Mouse (Mus musculus) myocyte (in vitro differentiated cells): Measurements from ENCODE around the gene Rab3il1. TPM values are rescaled to one million over a fixed set of nuclear protein-coding genes. Genes with fewer than 3 reads are reported as not detected.

ENCODE experiments used
- H3K27me3 ChIP-seq: one replicate; pipeline ENCODE4 v1.6.1; 2011; ENCODE audit not compliant: control insufficient read depth, insufficient read depth, insufficient read length
- H3K36me3 ChIP-seq: one replicate; pipeline ENCODE4 v1.6.1; 2011; ENCODE audit not compliant: control insufficient read depth, insufficient read depth
- H3K4me2 ChIP-seq: one replicate; pipeline ENCODE4 v1.6.1; 2011; ENCODE audit warnings: low read depth, control low read depth
- H3K4me3 ChIP-seq: one replicate; pipeline ENCODE4 v1.5.1; 2011; ENCODE audit warnings: mild to moderate bottlenecking, control low read depth, moderate library complexity
- H3K79me2 ChIP-seq: one replicate; pipeline ENCODE4 v1.6.1; 2011; ENCODE audit not compliant: control insufficient read depth, insufficient read depth
- H3ac ChIP-seq: one replicate; pipeline ENCODE4 v1.6.1; 2011; ENCODE audit not compliant: control insufficient read depth, insufficient read length
- CEBPB ChIP-seq: IDR thresholded peaks from 2 replicates; pipeline ENCODE4 v1.6.1; 2011; ENCODE audit warnings: mild to moderate bottlenecking, moderate library complexity; ENCODE audit not compliant: poor library complexity, insufficient read depth, severe bottlenecking
- E2F4 ChIP-seq: IDR thresholded peaks from one replicate; pipeline ENCODE4 v1.6.1; 2011; ENCODE audit warnings: mild to moderate bottlenecking, control low read depth, moderate library complexity; ENCODE audit not compliant: insufficient read depth
- MAX ChIP-seq: IDR thresholded peaks from one replicate; pipeline ENCODE4 v1.6.1; 2011; ENCODE audit warnings: low read depth, mild to moderate bottlenecking, control low read depth
- MYOD1 ChIP-seq, 3 experiments: IDR thresholded peaks; one replicate each; pipeline ENCODE4 v1.6.1; 2011; ENCODE audit warnings: control low read depth in 2 of 3, low read depth in 2 of 3, mild to moderate bottlenecking in 2 of 3, moderate library complexity in 1 of 3; ENCODE audit not compliant: insufficient read length in 2 of 3, control insufficient read depth in 1 of 3
- MYOG ChIP-seq, 3 experiments: IDR thresholded peaks; one replicate each; pipeline ENCODE4 v1.6.1; 2011; ENCODE audit warnings: control low read depth in 2 of 3, low read depth in 2 of 3, mild to moderate bottlenecking in 2 of 3; ENCODE audit not compliant: insufficient read length in 2 of 3, control insufficient read depth in 1 of 3, insufficient read depth in 1 of 3
- POLR2A ChIP-seq: IDR thresholded peaks from one replicate; pipeline ENCODE4 v1.6.1; 2011; ENCODE audit warnings: low read depth, mild to moderate bottlenecking, control low read depth, moderate library complexity; ENCODE audit not compliant: insufficient read length
- POLR2AphosphoS2 ChIP-seq: IDR thresholded peaks from one replicate; pipeline ENCODE4 v1.6.1; 2011; ENCODE audit warnings: low read depth, control low read depth; ENCODE audit not compliant: insufficient read length
- REST ChIP-seq: IDR thresholded peaks from one replicate; pipeline ENCODE4 v1.6.1; 2011; ENCODE audit warnings: mild to moderate bottlenecking, control low read depth, moderate library complexity; ENCODE audit not compliant: insufficient read depth, insufficient read length
- SRF ChIP-seq: IDR thresholded peaks from one replicate; pipeline ENCODE4 v1.6.1; 2011; ENCODE audit warnings: low read depth; ENCODE audit not compliant: control insufficient read depth, insufficient read length
- TCF12 ChIP-seq: IDR thresholded peaks from one replicate; pipeline ENCODE4 v1.6.1; 2011; ENCODE audit warnings: mild to moderate bottlenecking, control low read depth; ENCODE audit not compliant: poor library complexity, insufficient read depth, severe bottlenecking
- TCF3 ChIP-seq: IDR thresholded peaks from one replicate; pipeline ENCODE4 v1.6.1; 2011; ENCODE audit warnings: low read depth, control low read depth; ENCODE audit not compliant: insufficient read length
- USF1 ChIP-seq: IDR thresholded peaks from one replicate; pipeline ENCODE4 v1.6.1; 2011; ENCODE audit warnings: low read depth, mild to moderate bottlenecking, control low read depth, moderate library complexity
- polyA plus RNA-seq: library from polyadenylated mRNA; unstranded; fragments of >200 nt; fragmentation: generic; extraction: Trizol; gene quantifications from one replicate; pipeline ENCODE4 v1.2.1, GENCODE M21; 2012; ENCODE audit warnings: missing spikeins

Gene Rab3il1
- polyA plus RNA-seq, 1 experiment, result 15.2 TPM

DNA sequence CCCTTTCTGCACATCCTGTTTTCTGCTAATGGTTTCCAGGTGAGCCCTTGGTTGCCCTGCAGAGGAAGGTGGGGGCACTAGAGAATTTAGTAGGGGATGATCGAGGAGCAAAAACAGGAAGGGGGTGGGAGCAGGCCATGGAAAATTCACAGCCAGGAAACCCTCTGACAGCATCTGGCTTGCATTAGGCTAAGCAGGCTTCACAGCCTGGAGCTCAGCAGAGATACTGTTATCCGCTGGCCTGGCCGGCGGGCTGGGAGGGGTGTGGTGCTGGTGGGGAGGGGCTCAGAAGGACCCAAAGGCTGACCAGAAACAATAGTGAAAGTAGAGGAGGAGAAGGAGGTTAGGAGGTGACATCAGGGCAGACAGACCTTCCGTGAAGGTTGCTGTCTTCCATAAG, 12.4 kb downstream of the Rab3il1 start:
- TF ChIP-seq USF1, result no peak
- no peak for TF ChIP-seq POLR2A
- TF ChIP-seq MAX, result no peak
- no peak for TF ChIP-seq POLR2AphosphoS2
- no peak for TF ChIP-seq TCF3
- no peak for TF ChIP-seq MYOD1 (IDR thresholded peaks at IDR 0.05; ENCODE audit: control insufficient read depth in 1 of 3, insufficient read length in 2 of 3, low read depth in 2 of 3)
- no peak for TF ChIP-seq CEBPB
- TF ChIP-seq SRF, result no peak
- no peak for TF ChIP-seq REST
- TF ChIP-seq TCF12, result no peak
- no peak for TF ChIP-seq MYOG (IDR thresholded peaks at IDR 0.05; ENCODE audit: control insufficient read depth in 1 of 3, insufficient read depth in 1 of 3, insufficient read length in 2 of 3, low read depth in 2 of 3)
- TF ChIP-seq E2F4, result no peak

DNA sequence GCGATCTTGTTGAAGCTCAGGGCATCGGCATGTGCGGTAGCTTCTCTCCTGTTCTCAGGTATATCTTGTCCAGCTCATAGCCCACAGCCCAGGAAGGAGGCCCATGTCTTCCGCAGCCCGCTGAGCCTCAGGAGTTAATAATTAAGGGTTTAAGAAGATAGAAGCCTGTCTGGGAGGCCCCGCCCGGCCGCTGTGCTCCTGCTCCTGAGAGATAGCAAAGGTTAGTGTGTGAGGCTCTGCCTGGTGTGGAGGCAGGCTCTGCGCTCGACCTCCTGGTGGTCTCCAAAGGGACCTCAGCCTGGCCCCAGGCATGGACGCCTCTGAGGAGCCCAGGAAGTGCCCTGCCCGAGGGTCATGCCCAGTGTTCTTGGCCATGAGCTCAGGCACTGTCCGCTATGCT, 13.4 kb downstream of the Rab3il1 start:
- Histone ChIP-seq H3ac (no peak overlapping the region), H3K4me3 (no peak overlapping the region), H3K27me3 (no peaks in the 10 kb centered on the region), H3K79me2 (no peaks in the 10 kb centered on the region), H3K36me3 (no peaks in the 10 kb centered on the region), H3K4me2 (no peak overlapping the region)
- no peak for TF ChIP-seq POLR2A
- no peak for TF ChIP-seq CEBPB
- TF ChIP-seq TCF3, result no peak
- no peak for TF ChIP-seq MAX
- TF ChIP-seq MYOD1 (IDR thresholded peaks at IDR 0.05; ENCODE audit: control insufficient read depth in 1 of 3, insufficient read length in 2 of 3, low read depth in 2 of 3), result no peak
- no peak for TF ChIP-seq MYOG (IDR thresholded peaks at IDR 0.05; ENCODE audit: control insufficient read depth in 1 of 3, insufficient read depth in 1 of 3, insufficient read length in 2 of 3, low read depth in 2 of 3)
- no peak for TF ChIP-seq TCF12
- no peak for TF ChIP-seq USF1
- no peak for TF ChIP-seq SRF
- TF ChIP-seq E2F4, result no peak
- no peak for TF ChIP-seq POLR2AphosphoS2
- no peak for TF ChIP-seq REST

More for the DNA sequence above, 12.4 kb downstream of the Rab3il1 start:
- Histone ChIP-seq H3ac (no peak overlapping the region), H3K36me3 (no peaks in the 10 kb centered on the region), H3K4me3 (no peak overlapping the region), H3K4me2 (no peak overlapping the region), H3K27me3 (no peaks in the 10 kb centered on the region), H3K79me2 (no peaks in the 10 kb centered on the region)

DNA sequence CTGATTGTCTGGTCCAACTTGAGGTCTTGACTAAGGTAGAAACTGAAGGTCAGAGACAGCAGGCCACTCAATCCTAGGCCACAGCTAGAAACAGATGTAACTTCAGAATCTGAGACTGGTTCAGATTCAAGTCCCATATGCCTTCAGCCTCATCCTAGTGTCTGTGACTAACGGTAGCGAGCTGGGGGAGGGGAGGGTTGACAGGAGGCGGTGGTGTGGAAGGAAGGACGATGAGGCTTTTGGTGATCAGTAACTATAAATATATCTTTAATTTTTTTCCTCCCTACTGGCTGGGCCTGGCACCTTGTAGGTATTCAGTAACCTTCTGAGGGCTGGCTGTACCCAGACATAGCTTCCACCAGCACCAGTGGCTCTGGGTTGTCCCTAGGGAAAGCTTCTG, 14.0 kb downstream of the Rab3il1 start:
- TF ChIP-seq TCF3, result no peak
- TF ChIP-seq MYOD1 (IDR thresholded peaks at IDR 0.05; ENCODE audit: control insufficient read depth in 1 of 3, insufficient read length in 2 of 3, low read depth in 2 of 3), result no peak
- no peak for TF ChIP-seq SRF
- no peak for TF ChIP-seq MAX
- no peak for TF ChIP-seq CEBPB
- no peak for TF ChIP-seq E2F4
- TF ChIP-seq TCF12, result no peak
- TF ChIP-seq POLR2AphosphoS2, result no peak
- no peak for TF ChIP-seq REST
- TF ChIP-seq MYOG (IDR thresholded peaks at IDR 0.05; ENCODE audit: control insufficient read depth in 1 of 3, insufficient read depth in 1 of 3, insufficient read length in 2 of 3, low read depth in 2 of 3), result no peak
- no peak for TF ChIP-seq USF1
- no peak for TF ChIP-seq POLR2A
- no peak overlapping the region for H3K4me3 ChIP-seq
- H3K36me3 ChIP-seq, result no peaks in the 10 kb centered on the region
- no peaks in the 10 kb centered on the region for H3K27me3 ChIP-seq
- no peak overlapping the region for H3K4me2 ChIP-seq
- H3ac ChIP-seq, result no peak overlapping the region
- no peaks in the 10 kb centered on the region for H3K79me2 ChIP-seq

GRCm38 (mm10) chr19:10016151-10016550, 14.7 kb downstream of the Rab3il1 start:
- H3K27me3 ChIP-seq, result no peaks in the 10 kb centered on the region
- H3K4me2 ChIP-seq, result no peak overlapping the region
- H3ac ChIP-seq, result no peak overlapping the region
- H3K79me2 ChIP-seq, result no peaks in the 10 kb centered on the region
- H3K4me3 ChIP-seq, result no peak overlapping the region
- TF ChIP-seq MAX (no peak), TCF12 (no peak), MYOG (IDR thresholded peaks at IDR 0.05; ENCODE audit: control insufficient read depth in 1 of 3, insufficient read depth in 1 of 3, insufficient read length in 2 of 3, low read depth in 2 of 3) (no peak), SRF (no peak), POLR2AphosphoS2 (no peak), POLR2A (no peak), MYOD1 (IDR thresholded peaks at IDR 0.05; ENCODE audit: control insufficient read depth in 1 of 3, insufficient read length in 2 of 3, low read depth in 2 of 3) (no peak), REST (no peak), E2F4 (no peak), CEBPB (no peak), USF1 (no peak), TCF3 (no peak)
- H3K36me3 ChIP-seq, result no peaks in the 10 kb centered on the region
